In genomic region chr4:35060964-35061363, GRCm38 (mm10) we compare ENCODE assay signal across 1 mouse cellular context.
A peak's percentile ranks its signal among the peaks of the same experiment; 100 is the strongest.
TF ChIP-seq lines count a peak whose summit lies in the region.

No protein-coding gene starts in this region.

TF ChIP-seq in CH12.LX, 34 proteins besides CTCF, POLR2A, EP300 and RAD21 (continued from another document):
- 0 out of 2 replicates have a peak, but pooled peaks have one; percentile 15 for TF ChIP-seq TBP (conservative IDR thresholded peaks at IDR 0.05; ENCODE audit: low read depth, low read length)
- TF ChIP-seq GABPA (IDR thresholded peaks at IDR 0.05; ENCODE audit: insufficient replicate concordance, low read depth, low read length), result no peak
- no peak for TF ChIP-seq ZMIZ1 (IDR thresholded peaks at IDR 0.05; ENCODE audit: low read depth, low read length)
